Mouse (Mus musculus): Measurements from ENCODE around the gene Foxf1. TPM values are rescaled to one million over a fixed set of nuclear protein-coding genes. Genes with fewer than 3 reads are reported as not detected.

Foxf1 gene
- 11.2 TPM for polyA plus RNA-seq (2014; fragmentation: Illumina TruSeq; extraction: RNeasy Lipid Tissue Mini Kit (QIAGEN cat#74804); ENCODE audit: low replicate concordance)

DNA sequence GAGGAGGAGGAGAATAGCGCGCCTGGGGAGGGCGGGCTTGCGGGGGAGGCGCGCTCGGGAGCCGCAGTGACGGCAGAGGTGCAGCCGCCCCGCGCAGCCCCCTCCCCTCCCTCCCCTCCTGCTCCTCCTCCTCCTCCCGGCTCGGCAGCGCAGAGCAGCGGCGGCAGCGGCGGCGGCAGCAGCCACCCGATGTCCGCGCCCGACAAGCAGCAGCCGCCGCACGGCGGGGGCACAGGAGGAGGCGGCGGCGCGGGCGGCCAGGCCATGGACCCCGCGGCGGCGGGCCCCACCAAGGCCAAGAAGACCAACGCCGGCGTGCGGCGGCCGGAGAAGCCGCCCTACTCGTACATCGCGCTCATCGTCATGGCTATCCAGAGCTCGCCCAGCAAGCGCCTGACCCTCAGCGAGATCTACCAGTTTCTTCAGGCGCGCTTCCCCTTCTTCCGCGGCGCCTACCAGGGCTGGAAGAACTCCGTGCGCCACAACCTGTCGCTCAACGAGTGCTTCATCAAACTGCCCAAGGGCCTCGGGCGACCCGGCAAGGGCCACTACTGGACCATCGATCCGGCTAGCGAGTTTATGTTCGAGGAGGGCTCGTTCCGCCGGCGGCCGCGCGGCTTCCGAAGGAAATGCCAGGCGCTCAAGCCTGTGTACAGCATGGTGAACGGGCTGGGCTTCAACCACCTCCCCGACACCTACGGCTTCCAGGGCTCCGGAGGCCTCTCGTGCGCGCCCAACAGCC lies at the start of gene Foxf1:
TSS of gene Foxf1 (plus strand) at position 177 of the 742 bp plus-strand sequence.

DNA sequence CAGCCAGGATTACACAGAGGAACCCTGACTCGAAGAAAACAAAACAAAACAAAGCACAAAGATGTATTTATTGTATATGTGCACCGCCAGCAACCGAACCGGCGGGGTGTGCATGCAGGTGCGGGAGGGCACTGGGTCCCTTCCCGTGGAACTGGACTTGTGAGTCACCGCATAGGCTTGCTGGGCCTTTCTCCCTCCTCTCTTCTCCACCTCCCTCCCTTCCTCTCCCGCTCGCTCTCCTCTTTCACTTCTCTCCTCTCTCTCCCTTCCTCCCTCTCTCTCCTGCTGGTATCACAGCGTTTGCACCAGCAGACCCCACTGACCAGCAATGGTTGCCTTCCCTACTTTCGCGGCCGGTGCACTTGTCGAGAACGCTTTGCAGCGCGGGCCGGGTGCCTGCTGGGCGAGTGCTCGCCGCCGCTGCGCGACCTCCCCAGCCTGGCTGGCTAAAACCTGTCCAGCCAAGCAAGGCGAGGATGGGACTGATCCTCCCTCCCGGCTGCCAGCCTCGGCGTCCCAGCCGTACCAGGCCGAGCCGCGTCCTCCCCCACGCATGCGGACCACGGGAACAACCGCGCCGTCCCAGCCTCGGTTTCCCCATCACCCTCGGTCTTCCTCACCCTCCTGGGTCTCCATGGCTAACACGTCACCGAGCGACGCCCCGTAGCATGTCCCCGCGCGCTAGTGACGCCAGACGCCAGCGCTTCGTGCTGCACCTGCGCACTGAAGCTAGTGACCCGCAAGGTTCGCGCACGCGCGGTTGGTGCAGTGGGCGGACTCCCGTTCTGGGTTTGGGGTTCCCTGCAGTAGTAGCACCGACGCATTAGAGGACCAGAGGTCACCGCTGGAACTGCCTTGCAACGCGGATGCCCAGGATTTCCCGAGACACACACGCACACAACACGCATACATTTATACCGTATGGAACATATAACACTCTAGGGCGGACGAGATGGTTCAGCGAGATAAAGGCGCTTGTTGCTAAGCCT lies 23.8 kb downstream of the Foxf1 start, which contains the start of gene Mthfsd:
TSS of gene Mthfsd (minus strand) at position 725 of the 989 bp plus-strand sequence.

DNA sequence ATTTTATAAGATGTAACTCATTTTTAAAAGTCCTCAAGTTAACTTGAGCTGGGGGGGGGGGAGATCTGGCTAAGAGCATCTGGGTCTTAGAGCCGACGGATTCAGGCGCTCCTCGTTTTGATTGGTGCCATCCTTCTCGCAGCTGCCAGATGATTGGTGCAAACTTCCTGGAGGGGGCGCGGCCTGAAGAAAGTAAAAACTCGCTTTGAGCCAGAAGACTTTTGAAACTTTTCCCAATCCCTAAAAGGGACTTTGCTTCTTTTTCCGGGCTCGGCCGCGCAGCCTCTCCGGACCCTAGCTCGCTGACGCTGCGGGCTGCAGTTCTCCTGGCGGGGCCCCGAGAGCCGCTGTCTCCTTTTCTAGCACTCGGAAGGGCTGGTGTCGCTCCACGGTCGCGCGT lies 31.8 kb downstream of the Foxf1 start, which contains the start of gene Foxc2:
TSS of gene Foxc2 (plus strand) at position 224 of the 400 bp plus-strand sequence.

DNA sequence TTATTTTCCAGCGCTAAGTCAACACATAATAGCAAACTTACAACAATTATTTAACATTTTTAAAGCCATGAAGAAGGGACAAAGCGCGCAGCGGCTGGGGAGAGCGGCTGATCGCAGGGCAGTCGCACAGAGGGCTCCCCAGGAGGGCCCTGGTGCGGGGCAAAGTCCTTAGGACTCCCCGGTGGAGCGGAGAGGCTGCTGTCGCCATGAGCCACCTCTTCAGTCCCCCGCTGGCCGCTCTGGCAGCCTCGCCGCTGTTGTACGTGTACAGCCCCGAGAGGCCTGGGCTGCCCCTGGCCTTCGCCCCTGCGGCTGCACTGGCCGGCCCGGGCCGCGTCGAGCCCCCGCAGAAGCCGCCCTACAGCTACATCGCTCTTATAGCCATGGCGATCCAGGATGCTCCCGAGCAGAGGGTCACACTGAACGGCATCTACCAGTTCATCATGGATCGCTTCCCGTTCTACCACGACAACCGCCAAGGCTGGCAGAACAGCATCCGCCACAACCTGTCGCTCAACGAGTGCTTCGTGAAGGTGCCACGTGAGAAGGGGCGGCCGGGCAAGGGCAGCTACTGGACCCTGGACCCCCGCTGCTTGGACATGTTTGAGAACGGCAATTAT lies 43.7 kb downstream of the Foxf1 start, which contains the start of gene Foxl1:
TSS of gene Foxl1 (plus strand) at position 185 of the 620 bp plus-strand sequence.

Other genes starting within 250 kb of the Foxf1 start
- gene Mthfsd, start 24.0 kb downstream of the Foxf1 start, polyA plus RNA-seq (2014; fragmentation: Illumina TruSeq; extraction: RNeasy Lipid Tissue Mini Kit (QIAGEN cat#74804); ENCODE audit: low replicate concordance), result 1.0 TPM
- not detected for gene Foxc2, start 31.8 kb downstream of the Foxf1 start, polyA plus RNA-seq (2014; fragmentation: Illumina TruSeq; extraction: RNeasy Lipid Tissue Mini Kit (QIAGEN cat#74804); ENCODE audit: low replicate concordance)
- gene Foxl1, start 43.6 kb downstream of the Foxf1 start, polyA plus RNA-seq (2014; fragmentation: Illumina TruSeq; extraction: RNeasy Lipid Tissue Mini Kit (QIAGEN cat#74804); ENCODE audit: low replicate concordance), result 0.48 TPM